Mouse (Mus musculus) spleen, adult 2 months (tissue): ENCODE results near the gene Icmt. TPM values are rescaled to one million over a fixed set of nuclear protein-coding genes. Genes with fewer than 3 reads are reported as not detected.

Experiments
- DNase-seq, 2 experiments: peaks; one replicate each; pipeline versions ENCODE4 v3.0.0 to v3.0.0-alpha.2; 2012 to 2021; ENCODE audit warnings: low spot score in 2 of 2, low read depth in 1 of 2
- H3K27ac ChIP-seq: fragments of 200-500 bp; 2 replicates; pipeline ENCODE4 v1.5.1; 2012; ENCODE audit warnings: low read length, inconsistent platforms; ENCODE audit not compliant: insufficient read depth
- H3K27me3 ChIP-seq: fragments of 200-500 bp; 2 replicates; pipeline ENCODE4 v1.6.1; 2012; ENCODE audit warnings: mild to moderate bottlenecking, moderate library complexity, low read length, inconsistent platforms; ENCODE audit not compliant: control insufficient read depth, insufficient read depth
- H3K36me3 ChIP-seq: fragments of 200-500 bp; 2 replicates; pipeline ENCODE4 v1.6.1; 2012; ENCODE audit warnings: mild to moderate bottlenecking, low read length, inconsistent platforms; ENCODE audit not compliant: control insufficient read depth, insufficient read depth
- H3K4me1 ChIP-seq: fragments of 200-500 bp; 2 replicates; pipeline ENCODE4 v1.6.1; 2011; ENCODE audit warnings: inconsistent platforms; ENCODE audit not compliant: control insufficient read depth, insufficient read depth, insufficient read length
- H3K4me3 ChIP-seq: fragments of 200-500 bp; 2 replicates; pipeline ENCODE4 v1.5.1; 2011; ENCODE audit warnings: mild to moderate bottlenecking, inconsistent platforms; ENCODE audit not compliant: insufficient read depth, insufficient read length; ENCODE audit errors: extremely low read depth
- CTCF ChIP-seq: fragments of 200-500 bp; IDR thresholded peaks from 2 replicates; pipeline ENCODE4 v1.5.1; 2011; ENCODE audit warnings: mild to moderate bottlenecking, inconsistent platforms; ENCODE audit not compliant: insufficient read depth, insufficient read length, insufficient replicate concordance; ENCODE audit errors: extremely low read depth
- POLR2A ChIP-seq: fragments of 200-500 bp; IDR thresholded peaks from 2 replicates; pipeline ENCODE4 v1.6.1; 2011; ENCODE audit warnings: low read depth, low read length, inconsistent platforms
- WGBS: fragments of 180-500 bp; shearing (Covaris S2); methylation state at CpG from one replicate; pipeline ENCODE4 v1.1.7; 2018; 5-methylcytosine and 5-hydroxymethylcytosine counted together
- polyA plus RNA-seq: library from polyadenylated mRNA; depleted of rRNA; stranded (reverse); fragments of >200 nt; gene quantifications from 2 replicates; pipeline ENCODE4 v1.2.3, GENCODE M21; 2012

Icmt gene
- polyA plus RNA-seq, 1 experiment, result 16.2 TPM

DNA sequence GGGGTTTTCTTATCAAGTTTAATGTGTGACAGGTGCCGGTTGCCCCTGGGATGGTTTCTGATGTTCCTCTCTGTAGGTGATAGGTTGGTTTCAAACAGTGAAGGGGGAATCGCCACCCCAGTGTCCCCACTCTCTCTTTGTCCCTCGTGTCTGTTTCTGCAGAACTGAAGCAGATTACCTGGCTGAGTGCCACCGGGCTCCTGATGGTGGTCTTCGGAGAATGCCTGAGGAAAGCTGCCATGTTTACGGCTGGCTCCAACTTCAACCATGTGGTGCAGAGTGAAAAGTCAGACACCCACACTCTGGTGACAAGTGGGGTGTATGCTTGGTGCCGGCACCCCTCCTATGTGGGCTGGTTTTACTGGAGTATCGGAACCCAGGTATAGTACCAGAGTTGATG is 3.3 kb downstream of the Icmt start:
- TF ChIP-seq POLR2A (no peak), CTCF (no peak)
- WGBS, result 89% methylated on average over 8 of the region's 8 CpGs
- Histone ChIP-seq H3K4me1 (peaks cover 10% of the 10 kb centered on the region), H3K27me3 (no peaks in the 10 kb centered on the region), H3K27ac (no peak overlapping the region), H3K36me3 (peaks cover 21% of the 10 kb centered on the region), H3K4me3 (no peak overlapping the region)
- DNase-seq, result no peak

DNA sequence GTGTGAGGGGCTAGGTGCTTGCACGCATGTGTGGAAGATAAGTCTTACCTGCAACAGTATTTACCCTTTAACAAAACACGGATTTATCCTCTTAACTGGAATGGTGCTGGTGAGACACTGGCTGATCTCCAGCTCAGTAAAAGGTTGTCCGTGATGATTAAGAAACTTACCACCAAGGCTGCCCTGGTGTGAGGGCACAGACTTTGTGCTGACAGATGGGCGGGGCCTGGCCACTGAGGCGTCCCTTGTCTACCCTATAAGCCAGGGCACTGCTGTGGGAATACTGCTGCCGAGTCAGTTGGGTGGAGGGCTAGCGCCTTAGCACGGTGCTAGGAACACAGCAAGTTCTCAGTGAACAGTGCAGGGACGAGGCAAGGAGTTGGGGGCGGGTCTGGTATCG is 5.0 kb downstream of the Icmt start:
- H3K27me3 ChIP-seq, result no peaks in the 10 kb centered on the region
- no peak for TF ChIP-seq CTCF
- TF ChIP-seq POLR2A, result no peak
- peaks cover 21% of the 10 kb centered on the region for H3K36me3 ChIP-seq
- peaks cover 8% of the 10 kb centered on the region for H3K4me1 ChIP-seq
- H3K4me3 ChIP-seq, result no peak overlapping the region
- WGBS, result 88% methylated on average over 11 of the region's 11 CpGs
- DNase-seq, result no peak
- no peak overlapping the region for H3K27ac ChIP-seq

DNA sequence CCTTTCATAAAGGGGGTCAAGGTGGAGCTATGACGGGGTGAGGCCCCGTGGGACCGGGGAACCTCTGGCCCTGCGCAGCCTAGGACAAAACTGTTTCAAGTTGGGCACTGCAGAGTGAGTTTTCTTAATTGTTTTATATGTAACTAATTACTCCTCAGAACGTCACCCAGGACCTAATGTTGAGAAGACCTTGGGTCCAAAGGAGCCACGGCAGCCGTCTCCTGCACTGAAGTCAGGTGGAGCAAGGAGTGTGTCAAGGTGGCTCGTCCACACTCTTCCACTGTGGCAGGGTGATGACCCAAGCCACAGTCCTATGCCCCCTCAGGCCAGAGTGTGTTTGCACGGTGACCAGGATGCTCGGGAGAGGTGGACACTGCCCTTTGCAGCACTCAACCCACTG is 6.1 kb downstream of the Icmt start:
- Histone ChIP-seq H3K27ac (no peak overlapping the region), H3K27me3 (no peaks in the 10 kb centered on the region), H3K4me1 (peaks cover 3% of the 10 kb centered on the region; the same call in 1 of the 2 replicates), H3K36me3 (peaks cover 22% of the 10 kb centered on the region), H3K4me3 (no peak overlapping the region)
- 95% methylated on average over 10 of the region's 10 CpGs for WGBS
- no peak for TF ChIP-seq CTCF
- TF ChIP-seq POLR2A, result no peak
- DNase-seq, result no peak

GRCm38 (mm10) chr4:152304685-152305084 is 7.7 kb downstream of the Icmt start:
- peaks cover 3% of the 10 kb centered on the region; the same call in 1 of the 2 replicates for H3K4me1 ChIP-seq
- 94% methylated on average over 6 of the region's 6 CpGs for WGBS
- H3K27me3 ChIP-seq, result no peaks in the 10 kb centered on the region
- peaks cover 22% of the 10 kb centered on the region for H3K36me3 ChIP-seq
- no peak overlapping the region for H3K27ac ChIP-seq
- no peak for DNase-seq
- H3K4me3 ChIP-seq, result no peak overlapping the region
- TF ChIP-seq POLR2A, result no peak
- no peak for TF ChIP-seq CTCF

DNA sequence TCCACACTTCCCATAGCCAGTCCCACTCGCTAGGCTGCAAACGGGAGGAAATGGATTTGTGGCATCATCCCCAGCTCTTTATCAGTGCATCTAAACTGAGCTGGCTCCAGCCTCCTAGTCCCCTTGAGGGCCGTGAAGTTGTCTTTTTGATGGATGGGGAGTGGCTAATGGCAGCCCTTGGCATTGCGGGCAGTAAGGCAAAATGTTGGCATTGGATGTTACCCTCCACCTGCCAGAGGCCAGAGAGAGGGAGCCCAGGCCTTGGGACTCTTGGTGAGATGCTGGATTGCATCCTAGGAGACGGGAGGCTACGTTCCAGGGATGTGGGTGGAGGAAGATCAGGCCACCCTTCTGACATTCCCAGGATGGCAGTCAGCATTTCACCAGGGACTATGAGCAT is 9.0 kb downstream of the Icmt start:
- H3K36me3 ChIP-seq, result peaks cover 22% of the 10 kb centered on the region
- H3K4me3 ChIP-seq, result no peak overlapping the region
- H3K27ac ChIP-seq, result no peak overlapping the region
- TF ChIP-seq CTCF (no peak), POLR2A (no peak)
- no peaks in the 10 kb centered on the region for H3K27me3 ChIP-seq
- DNase-seq, result no peak
- no peaks in the 10 kb centered on the region for H3K4me1 ChIP-seq
- WGBS, result 95% methylated on average over 6 of the region's 6 CpGs

DNA sequence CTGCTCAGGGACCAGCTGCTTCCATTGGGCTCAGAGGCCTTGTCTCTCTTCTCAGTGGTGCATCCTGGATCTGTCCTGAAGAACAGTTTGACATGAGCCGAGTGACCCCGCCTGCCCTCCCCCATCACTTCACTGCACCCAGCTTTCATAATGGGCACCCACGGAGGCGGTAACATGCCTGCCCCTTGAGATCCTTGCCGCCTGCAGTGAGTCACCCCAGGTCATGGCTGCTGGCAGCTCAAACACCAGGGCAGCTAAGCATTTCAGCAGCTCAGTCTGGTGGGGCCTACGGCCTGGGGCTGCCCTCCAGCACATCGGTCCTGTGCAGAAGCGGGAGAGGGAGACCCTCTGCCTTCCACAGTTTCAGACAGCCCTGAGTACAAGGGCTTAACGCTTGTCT is 10.5 kb downstream of the Icmt start:
- H3K4me1 ChIP-seq, result no peaks in the 10 kb centered on the region
- H3K4me3 ChIP-seq, result no peak overlapping the region
- no peak overlapping the region for H3K27ac ChIP-seq
- 91% methylated on average over 9 of the region's 9 CpGs for WGBS
- no peak for TF ChIP-seq CTCF
- no peak for TF ChIP-seq POLR2A
- DNase-seq, result no peak
- H3K27me3 ChIP-seq, result peaks cover 2% of the 10 kb centered on the region; the same call in 1 of the 2 replicates
- peaks cover 18% of the 10 kb centered on the region for H3K36me3 ChIP-seq

DNA sequence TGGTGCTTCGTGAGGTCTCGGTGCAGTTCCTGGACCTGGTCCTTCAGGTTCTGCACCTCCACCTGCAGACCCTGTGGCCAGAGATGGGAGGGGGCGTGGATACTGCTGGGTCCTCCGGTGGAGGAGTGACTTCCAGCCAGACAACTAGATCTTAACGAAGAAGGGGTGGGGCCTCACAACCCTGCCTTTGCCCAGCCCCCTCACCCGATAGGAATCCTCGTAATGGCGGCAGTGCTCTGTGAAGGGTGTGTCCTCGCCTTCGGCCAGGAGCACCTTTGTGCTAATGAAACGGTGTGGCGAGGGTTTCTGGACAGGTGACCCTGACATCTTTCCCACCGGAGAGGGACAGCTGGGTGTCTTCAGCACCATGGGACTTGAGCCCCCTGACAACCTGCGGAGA is 15.2 kb downstream of the Icmt start:
- Histone ChIP-seq H3K4me1 (no peaks in the 10 kb centered on the region), H3K4me3 (no peak overlapping the region)
- WGBS, result 20% methylated on average over 14 of the region's 14 CpGs

More for the DNA sequence above, 15.2 kb downstream of the Icmt start:
- no peak for DNase-seq
- TF ChIP-seq POLR2A, result no peak
- TF ChIP-seq CTCF, result no peak
- H3K27me3 ChIP-seq, result peaks cover 20% of the 10 kb centered on the region
- no peak overlapping the region for H3K27ac ChIP-seq
- H3K36me3 ChIP-seq, result 0 out of 2 replicates have a peak, but pooled peaks cover 1% of the 10 kb centered on the region
